Mouse (Mus musculus) B cell, adult 2 months (primary cell): ENCODE measurements at regions not wholly inside any gene's neighbourhood (a gene's known extent, or its start where the extent isn't known, plus 50 kb on each side); places are given as distances from the start of the nearest gene placed in this dataset.
"Not testable (repeated sequence)": the region's sequence is repeated elsewhere in the genome, so short reads cannot be mapped to it uniquely, and the experiment has no call there.

Experiments
- DNase-seq, 2 experiments: peaks; one replicate each; pipeline ENCODE4 v3.0.0; 2022

GRCm38 (mm10) chr9:85637274-85637673 is 111.9 kb downstream of the Ibtk start:
- no peak for DNase-seq

- no peak for DNase-seq
Observed at GRCm38 (mm10) chr9:85636131-85636447, 113.0 kb downstream of the Ibtk start.

- DNase-seq, result no peak
Observed at GRCm38 (mm10) chr9:85635438-85636130, 113.5 kb downstream of the Ibtk start.

GRCm38 (mm10) chr9:85634786-85635185 is 114.3 kb downstream of the Ibtk start:
- not testable (repeated sequence) for DNase-seq

- DNase-seq, result no peak
Observed at GRCm38 (mm10) chr9:85617972-85618371, 131.2 kb downstream of the Ibtk start.

- no peak for DNase-seq
Observed at GRCm38 (mm10) chr9:85617177-85617777, 131.9 kb downstream of the Ibtk start.

- DNase-seq, result no peak
Observed at GRCm38 (mm10) chr9:85616266-85616869, 132.8 kb downstream of the Ibtk start.

- no peak for DNase-seq
Observed at GRCm38 (mm10) chr9:85609152-85609551, 140.0 kb downstream of the Ibtk start.

GRCm38 (mm10) chr9:85596959-85597358 is 152.2 kb downstream of the Ibtk start:
- DNase-seq, result peak; percentile 23 to 30

GRCm38 (mm10) chr9:85593867-85594266 is 155.3 kb downstream of the Ibtk start:
- no peak for DNase-seq

GRCm38 (mm10) chr9:85592639-85593038 is 156.5 kb downstream of the Ibtk start:
- no peak for DNase-seq

GRCm38 (mm10) chr9:85589210-85589609 is 159.9 kb downstream of the Ibtk start:
- no peak for DNase-seq

- DNase-seq, result peak; percentile 18 to 30
Observed at GRCm38 (mm10) chr9:85588077-85588476, 161.1 kb downstream of the Ibtk start.

- DNase-seq, result no peak
Observed at GRCm38 (mm10) chr9:85581028-85581595, 168.0 kb downstream of the Ibtk start.

- no peak for DNase-seq
Observed at GRCm38 (mm10) chr9:85577812-85578211, 171.3 kb downstream of the Ibtk start.

- DNase-seq, result no peak
Observed at GRCm38 (mm10) chr9:85577338-85577737, 171.8 kb downstream of the Ibtk start.

GRCm38 (mm10) chr9:85568877-85569276 is 180.3 kb downstream of the Ibtk start:
- DNase-seq, result no peak

- no peak for DNase-seq
Observed at GRCm38 (mm10) chr9:85551871-85552270, 197.3 kb downstream of the Ibtk start.

GRCm38 (mm10) chr9:85550455-85550854 is 198.7 kb downstream of the Ibtk start:
- DNase-seq, result no peak

- DNase-seq, result no peak
Observed at GRCm38 (mm10) chr9:85546226-85546625, 202.9 kb downstream of the Ibtk start.

- DNase-seq, result no peak
Observed at GRCm38 (mm10) chr9:85545566-85545965, 203.6 kb downstream of the Ibtk start.

- no peak for DNase-seq
Observed at GRCm38 (mm10) chr9:85538557-85538956, 210.6 kb downstream of the Ibtk start.

GRCm38 (mm10) chr9:85528421-85528820 is 201.3 kb upstream of the Tent5a start:
- no peak for DNase-seq

GRCm38 (mm10) chr9:85524733-85525132 is 197.6 kb upstream of the Tent5a start:
- no peak for DNase-seq
